In the genomic region with DNA sequence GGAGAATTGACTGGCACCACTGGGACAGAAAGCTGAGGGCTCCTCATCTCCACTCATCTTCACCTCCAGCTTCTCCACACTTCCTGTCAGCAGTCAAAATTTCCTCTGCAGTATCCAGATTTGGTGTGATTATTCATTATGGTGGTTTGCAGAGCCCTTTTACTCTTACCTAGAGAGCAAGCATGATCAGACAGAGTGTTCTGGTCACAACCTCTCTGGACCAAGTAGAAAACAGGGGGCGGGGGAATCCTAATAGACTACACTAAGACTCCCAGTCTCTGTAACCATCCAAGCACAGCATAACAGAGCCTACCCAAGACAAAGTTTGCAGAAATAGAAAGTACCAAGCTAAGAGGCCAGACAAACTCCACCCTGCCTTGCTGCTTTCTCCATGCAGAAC, we compare ENCODE assay signal across 31 mouse cellular contexts.
"Had no signal": no experiment of that assay in that cellular context is flagged by ENCODE, and none has a peak within 500 bp of the region (broad histone marks: within the 10 kb centered on the region; RNA-seq: fewer than 3 reads in every experiment).

No protein-coding gene starts in this region.

- H3K9me3 ChIP-seq: limb, embryonic 10.5 days; limb, embryonic 12.5 days; limb, embryonic 13.5 days; limb, embryonic 15.5 days; liver, embryonic 12.5 days; liver, embryonic 13.5 days; liver, embryonic 15.5 days; lung, embryonic 15.5 days; megakaryocyte, embryonic 14.5 days; midbrain, embryonic 10.5 days; midbrain, embryonic 12.5 days; midbrain, embryonic 13.5 days; midbrain, embryonic 15.5 days; neural tube, embryonic 12.5 days had no signal

- H3K27ac ChIP-seq: left cerebral cortex, adult 2 months; limb, embryonic 10.5 days; limb, embryonic 12.5 days; limb, embryonic 13.5 days; limb, embryonic 15.5 days; liver, embryonic 12.5 days; liver, embryonic 13.5 days; liver, embryonic 14.5 days; liver, embryonic 15.5 days; lung, embryonic 15.5 days; macrophage; midbrain, embryonic 10.5 days; midbrain, embryonic 12.5 days; midbrain, embryonic 13.5 days; midbrain, embryonic 15.5 days; neural tube, embryonic 12.5 days had no signal

- H3K36me3 ChIP-seq: limb, embryonic 10.5 days; limb, embryonic 12.5 days; limb, embryonic 13.5 days; limb, embryonic 15.5 days; liver, embryonic 12.5 days; liver, embryonic 13.5 days; liver, embryonic 15.5 days; lung, embryonic 15.5 days; midbrain, embryonic 10.5 days; midbrain, embryonic 12.5 days; midbrain, embryonic 13.5 days; midbrain, embryonic 15.5 days; neural tube, embryonic 12.5 days had no signal

- H3K4me1 ChIP-seq: liver, embryonic 12.5 days; liver, embryonic 13.5 days had no signal

- H3K9ac ChIP-seq: limb, embryonic 12.5 days; limb, embryonic 13.5 days; limb, embryonic 15.5 days; liver, embryonic 12.5 days; liver, embryonic 13.5 days; liver, embryonic 14.5 days; liver, embryonic 15.5 days; liver, postnatal 0 days; lung, embryonic 14.5 days; lung, embryonic 15.5 days; midbrain, embryonic 12.5 days; midbrain, embryonic 13.5 days; midbrain, embryonic 15.5 days; neural tube, embryonic 12.5 days had no signal

- H3K27me3 ChIP-seq: limb, embryonic 12.5 days; limb, embryonic 13.5 days; limb, embryonic 15.5 days; liver, embryonic 12.5 days; liver, embryonic 13.5 days; liver, embryonic 15.5 days; lung, embryonic 15.5 days; megakaryocyte, embryonic 14.5 days; midbrain, embryonic 12.5 days; midbrain, embryonic 13.5 days; midbrain, embryonic 15.5 days; neural tube, embryonic 12.5 days had no signal

- H3K4me3 ChIP-seq: left cerebral cortex, adult 2 months; limb, embryonic 10.5 days; limb, embryonic 12.5 days; limb, embryonic 13.5 days; limb, embryonic 15.5 days; liver, embryonic 12.5 days; liver, embryonic 13.5 days; liver, embryonic 15.5 days; lung, embryonic 15.5 days; megakaryocyte, embryonic 14.5 days; midbrain, embryonic 10.5 days; midbrain, embryonic 12.5 days; midbrain, embryonic 13.5 days; midbrain, embryonic 15.5 days; myocyte; neural tube, embryonic 12.5 days had no signal

- ATAC-seq: liver, embryonic 12.5 days; liver, postnatal 0 days; lung, postnatal 0 days; midbrain, embryonic 13.5 days; midbrain, embryonic 15.5 days; midbrain, embryonic 16.5 days had no signal

- DNase-seq: left cerebral cortex, postnatal 4 days; liver; liver, embryonic 13.5 days; liver, postnatal 0 days; lung, adult 18-20 months; lung, adult 2 months; lung, embryonic 14.5 days; lung, postnatal 10 days; lung, postnatal 14 days; lung, postnatal 36 days; lung, postnatal 4 days had no signal

- H3K4me2 ChIP-seq: limb, embryonic 12.5 days; limb, embryonic 13.5 days; limb, embryonic 15.5 days; liver, embryonic 11.5 days; liver, embryonic 12.5 days; liver, embryonic 13.5 days; liver, embryonic 15.5 days; lung, embryonic 14.5 days; lung, embryonic 15.5 days; midbrain, embryonic 12.5 days; midbrain, embryonic 13.5 days; midbrain, embryonic 15.5 days; neural tube, embryonic 12.5 days had no signal
